Mouse (Mus musculus): ENCODE measurements around the gene Slc51b.

DNA sequence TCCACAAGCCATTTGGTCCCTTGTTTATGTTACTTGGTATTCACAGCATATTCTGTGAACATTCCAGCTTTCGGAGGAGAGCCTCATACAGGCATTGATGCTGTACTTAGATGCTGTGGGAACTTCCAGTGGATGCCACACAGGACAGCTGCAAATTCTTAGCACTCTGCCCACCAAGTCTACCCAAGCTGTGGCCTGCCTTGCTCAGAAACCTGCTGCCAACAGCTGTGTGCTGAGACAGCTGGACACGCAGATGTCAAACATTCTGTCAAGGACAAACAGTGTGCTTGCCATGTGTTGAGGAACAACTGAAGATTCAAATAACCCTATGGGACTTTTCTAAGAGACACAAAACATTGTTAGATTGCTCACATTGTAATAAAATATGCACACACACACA is 36.2 kb upstream of the Slc51b start:
- TF ChIP-seq POLR2A (IDR thresholded peaks at IDR 0.05; ENCODE audit: low read depth, low read length): no peak
- TF ChIP-seq CTCF (IDR thresholded peaks at IDR 0.05; ENCODE audit: extremely low read depth, insufficient read length, insufficient replicate concordance, low read depth, low read length): no peak
